Mouse (Mus musculus) lung, adult 2 months (tissue): Measurements from ENCODE around the gene Chd8. TPM values are rescaled to one million over a fixed set of nuclear protein-coding genes. Genes with fewer than 3 reads are reported as not detected.

Experiments used
- DNase-seq: peaks from one replicate; pipeline ENCODE4 v3.0.0; 2022
- H3K4me1 ChIP-seq: fragments of 200-500 bp; 2 replicates; pipeline ENCODE4 v1.6.1; 2011; ENCODE audit warnings: low read length; ENCODE audit not compliant: control insufficient read depth, insufficient read depth
- H3K4me3 ChIP-seq: fragments of 200-500 bp; replicated peaks from 2 replicates; pipeline ENCODE3; 2011; ENCODE audit warnings: low read depth, mild to moderate bottlenecking, control low read depth, low read length; ENCODE audit errors: extremely low read depth
- CTCF ChIP-seq: fragments of 200-500 bp; IDR thresholded peaks from 2 replicates; pipeline ENCODE4 v1.5.1; 2011; ENCODE audit warnings: mild to moderate bottlenecking, low read length, control low read depth; ENCODE audit not compliant: insufficient read depth
- POLR2A ChIP-seq: fragments of 200-500 bp; IDR thresholded peaks from 2 replicates; pipeline ENCODE4 v1.6.1; 2011; ENCODE audit warnings: low read depth, mild to moderate bottlenecking, control low read depth, low read length, borderline replicate concordance; ENCODE audit errors: extremely low read depth
- WGBS: fragments of 180-500 bp; shearing (Covaris S2); methylation state at CpG from one replicate; pipeline ENCODE4 v1.1.7; 2018; 5-methylcytosine and 5-hydroxymethylcytosine counted together
- polyA plus RNA-seq: library from polyadenylated mRNA; depleted of rRNA; stranded (reverse); fragments of >200 nt; gene quantifications from 2 replicates; pipeline ENCODE4 v1.2.3, GENCODE M21; 2012; rRNA removed

Chd8 gene
- polyA plus RNA-seq, 1 experiment = 32.9 TPM

GRCm38 (mm10) chr14:52160911-52161310, 96.7 kb downstream of the Chd8 start:
- TF ChIP-seq CTCF = no peak
- TF ChIP-seq POLR2A = no peak
- 67% methylated on average over 6 of the region's 6 CpGs for WGBS
- Histone ChIP-seq H3K4me1 (no peaks in the 10 kb centered on the region), H3K4me3 (no peak overlapping the region)
- DNase-seq = no peak

DNA sequence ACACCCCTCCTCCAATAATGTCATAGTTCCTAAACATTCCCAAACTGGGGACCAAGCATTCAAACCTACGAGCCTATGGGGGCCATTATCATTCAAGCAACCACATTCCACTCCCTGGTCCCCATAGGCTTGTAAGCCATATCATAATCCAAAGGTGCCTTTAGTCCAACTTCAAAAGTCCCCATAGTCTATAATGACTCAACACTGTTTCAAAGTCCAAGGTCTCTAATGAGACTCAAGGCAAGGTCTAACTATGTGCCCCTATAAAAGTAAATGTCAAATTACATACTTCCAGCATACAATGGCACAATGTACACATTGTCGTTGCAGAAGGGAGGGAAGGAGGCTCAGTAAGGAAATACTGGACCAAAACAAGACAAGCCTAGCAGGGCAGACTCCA, 102.6 kb downstream of the Chd8 start:
- Histone ChIP-seq H3K4me3 (no peak overlapping the region), H3K4me1 (no peaks in the 10 kb centered on the region)
- 77% methylated on average over 2 of the region's 2 CpGs for WGBS
- no peak for TF ChIP-seq POLR2A
- no peak for TF ChIP-seq CTCF
- no peak for DNase-seq

- no peak for TF ChIP-seq POLR2A
- no peak for TF ChIP-seq CTCF
- WGBS = 45% methylated on average over 3 of the region's 3 CpGs
- H3K4me1 ChIP-seq = no peaks in the 10 kb centered on the region
- H3K4me3 ChIP-seq = no peak overlapping the region
- no peak for DNase-seq
Measured at GRCm38 (mm10) chr14:52152613-52153012, 105.0 kb downstream of the Chd8 start.

DNA sequence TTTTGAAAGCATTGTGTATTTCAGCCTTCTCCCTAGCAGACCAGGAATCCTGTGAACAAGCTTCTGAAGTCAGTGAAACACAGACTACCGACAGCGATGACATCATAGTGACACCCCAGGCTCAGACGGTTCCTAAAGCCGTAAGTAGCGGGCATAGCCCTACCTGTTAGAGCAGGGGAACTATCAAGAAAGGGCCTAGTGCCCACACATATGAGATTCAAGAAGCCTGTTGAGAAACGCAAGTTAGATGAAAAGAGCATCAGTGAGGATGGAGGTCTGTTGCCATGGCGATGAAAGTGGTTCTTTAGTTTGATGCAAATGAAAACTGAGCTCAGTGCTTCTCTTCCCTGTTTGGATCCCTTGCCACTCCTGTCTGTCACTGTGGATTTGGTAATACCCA, 105.4 kb downstream of the Chd8 start:
- no peak for DNase-seq
- TF ChIP-seq POLR2A = no peak
- no peak for TF ChIP-seq CTCF
- H3K4me1 ChIP-seq = no peaks in the 10 kb centered on the region
- no peak overlapping the region for H3K4me3 ChIP-seq
- WGBS = 41% methylated on average over 7 of the region's 7 CpGs

DNA sequence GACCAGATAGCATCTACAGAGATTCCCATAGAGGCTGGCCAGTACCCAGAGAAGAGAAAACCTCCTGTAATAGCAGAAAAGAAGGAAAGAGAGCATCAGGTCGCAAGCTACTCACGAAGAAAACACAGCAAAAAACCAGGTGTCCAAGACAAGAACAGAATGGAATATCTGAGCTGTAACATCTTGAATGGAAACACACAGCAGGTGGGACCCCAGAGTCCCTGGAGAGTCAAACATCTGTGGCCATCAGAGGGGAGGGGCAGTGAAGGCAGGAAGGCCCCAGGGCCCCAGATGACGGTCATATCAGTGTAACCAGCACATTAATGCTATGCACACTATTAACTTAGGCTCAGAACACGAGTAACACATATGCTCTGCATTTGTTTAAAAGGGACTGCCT, 107.7 kb downstream of the Chd8 start:
- no peak for TF ChIP-seq CTCF
- no peak for TF ChIP-seq POLR2A
- H3K4me1 ChIP-seq = no peaks in the 10 kb centered on the region
- H3K4me3 ChIP-seq = no peak overlapping the region
- WGBS = 72% methylated on average over 4 of the region's 4 CpGs
- no peak for DNase-seq

Other genes starting within 250 kb of the Chd8 start
- 0.58 and 0.69 TPM in 2 replicates for gene Tmem253, start 242.1 kb downstream of the Chd8 start, polyA plus RNA-seq
- gene Zfp219, start 237.0 kb downstream of the Chd8 start, polyA plus RNA-seq = 84.8 and 87.6 TPM in 2 replicates
- not detected in 2 replicates for gene Olfr221, start 215.3 kb downstream of the Chd8 start, polyA plus RNA-seq
- gene Hnrnpc, start 153.8 kb downstream of the Chd8 start, polyA plus RNA-seq = 50.1 and 83.7 TPM in 2 replicates
- 2.5 TPM in 2 replicates for gene Rpgrip1, start 147.1 kb downstream of the Chd8 start, polyA plus RNA-seq
- 5.8 and 10.8 TPM in 2 replicates for gene Supt16, start 60.4 kb downstream of the Chd8 start, polyA plus RNA-seq
- gene Tox4, start 21.4 kb upstream of the Chd8 start, polyA plus RNA-seq = 23.0 and 32.0 TPM in 2 replicates
- 7.7 and 13.0 TPM in 2 replicates for gene Rab2b, start 21.8 kb upstream of the Chd8 start, polyA plus RNA-seq
- 20.3 and 22.7 TPM in 2 replicates for gene Mettl3, start 47.3 kb upstream of the Chd8 start, polyA plus RNA-seq
- 6.3 and 8.1 TPM in 2 replicates for gene Sall2, start 71.0 kb upstream of the Chd8 start, polyA plus RNA-seq
- not detected in 2 replicates for gene Olfr1513, start 98.6 kb upstream of the Chd8 start, polyA plus RNA-seq
- not detected in 2 replicates for gene Olfr1512, start 121.4 kb upstream of the Chd8 start, polyA plus RNA-seq
- not detected in 2 replicates for gene Olfr1511, start 139.6 kb upstream of the Chd8 start, polyA plus RNA-seq
- not detected in 2 replicates for gene Olfr1510, start 156.6 kb upstream of the Chd8 start, polyA plus RNA-seq
- gene Olfr1509, start 185.2 kb upstream of the Chd8 start, polyA plus RNA-seq = not detected in 2 replicates
- gene Olfr1508, start 209.7 kb upstream of the Chd8 start, polyA plus RNA-seq = not detected in 2 replicates
- gene Olfr1507, start 238.0 kb upstream of the Chd8 start, polyA plus RNA-seq = not detected in 2 replicates